Mouse (Mus musculus): ENCODE data around the gene Clock. TPM values are rescaled to one million over a fixed set of nuclear protein-coding genes. Genes with fewer than 3 reads are reported as not detected.

Clock gene
- 10 to 100 TPM; 54.5 to 56.3 TPM for total RNA-seq (2021)

- DNase-seq (ENCODE audit: low spot score in 2 of 2) = peak; percentile 92 to 93
- intact Hi-C loops (cut with DNase I) = loop anchor here (2.0 to 10.0 kb wide), 4 partner anchors 110 to 430 kb away; partner anchors contain the start of gene Srd5a3
Observed at GRCm38 (mm10) chr5:76304452-76305341, at the start of gene Clock. Gene Clock, minus strand, starts transcription at chr5:76304792.

- peak in 1 of 2 experiments; percentile 4 for DNase-seq (ENCODE audit: low spot score in 2 of 2)
- intact Hi-C loops (cut with DNase I) = no loop called here
Observed at GRCm38 (mm10) chr5:76351953-76352611, 47.5 kb upstream of the Clock start.

- intact Hi-C loops (cut with DNase I) = no loop called here
- no peak for DNase-seq (ENCODE audit: low spot score in 2 of 2)
Observed at GRCm38 (mm10) chr5:76351537-76351936, 46.9 kb upstream of the Clock start.

GRCm38 (mm10) chr5:76346137-76346536 is 41.5 kb upstream of the Clock start:
- intact Hi-C loops (cut with DNase I) = no loop called here
- peak in 1 of 2 experiments; percentile 69 for DNase-seq (ENCODE audit: low spot score in 2 of 2)

GRCm38 (mm10) chr5:76340931-76341330 is 36.3 kb upstream of the Clock start:
- no peak for DNase-seq (ENCODE audit: low spot score in 2 of 2)
- intact Hi-C loops (cut with DNase I) = no loop called here

GRCm38 (mm10) chr5:76337100-76337499 is 32.5 kb upstream of the Clock start:
- no peak for DNase-seq (ENCODE audit: low spot score in 2 of 2)
- intact Hi-C loops (cut with DNase I) = no loop called here

- intact Hi-C loops (cut with DNase I) = no loop called here
- no peak for DNase-seq (ENCODE audit: low spot score in 2 of 2)
Observed at GRCm38 (mm10) chr5:76333833-76334232, 29.2 kb upstream of the Clock start.

- intact Hi-C loops (cut with DNase I) = no loop called here
- no peak for DNase-seq (ENCODE audit: low spot score in 2 of 2)
Observed at GRCm38 (mm10) chr5:76330953-76331352, 26.4 kb upstream of the Clock start, which contains the start of gene Pdcl2. Gene Pdcl2, minus strand, starts transcription at chr5:76331156.

GRCm38 (mm10) chr5:76327296-76327695 is 22.7 kb upstream of the Clock start:
- no peak for DNase-seq (ENCODE audit: low spot score in 2 of 2)
- intact Hi-C loops (cut with DNase I) = no loop called here

- DNase-seq (ENCODE audit: low spot score in 2 of 2) = peak in 1 of 2 experiments; percentile 68
- intact Hi-C loops (cut with DNase I) = no loop called here
Observed at GRCm38 (mm10) chr5:76325113-76325512, 20.5 kb upstream of the Clock start.

- no peak for DNase-seq (ENCODE audit: low spot score in 2 of 2)
- intact Hi-C loops (cut with DNase I) = no loop called here
Observed at GRCm38 (mm10) chr5:76321249-76322196, 16.9 kb upstream of the Clock start.

- intact Hi-C loops (cut with DNase I) = loop anchor here (10.0 kb wide), 2 partner anchors 237 to 433 kb away; no protein-coding TSS in a partner anchor
- DNase-seq (ENCODE audit: low spot score in 2 of 2) = no peak
Observed at GRCm38 (mm10) chr5:76308206-76308605, 3.6 kb upstream of the Clock start.

GRCm38 (mm10) chr5:76306261-76306660 is 1.7 kb upstream of the Clock start:
- DNase-seq (ENCODE audit: low spot score in 2 of 2) = no peak
- intact Hi-C loops (cut with DNase I) = loop anchor here (10.0 kb wide), 2 partner anchors 239 to 431 kb away; no protein-coding TSS in a partner anchor

- intact Hi-C loops (cut with DNase I) = loop anchor here (2.0 to 10.0 kb wide), 3 partner anchors 109 to 431 kb away; no protein-coding TSS in a partner anchor
- DNase-seq (ENCODE audit: low spot score in 2 of 2) = no peak
Observed at GRCm38 (mm10) chr5:76305616-76306015, 1.0 kb upstream of the Clock start.

GRCm38 (mm10) chr5:76303745-76304451 is 694 bp downstream of the Clock start:
- intact Hi-C loops (cut with DNase I) = loop anchor here (2.0 to 10.0 kb wide), 4 partner anchors 111 to 429 kb away; partner anchors contain the start of gene Srd5a3
- peak; percentile 60 to 63 for DNase-seq (ENCODE audit: low spot score in 2 of 2)

- intact Hi-C loops (cut with DNase I) = loop anchor here (5.0 to 10.0 kb wide), 3 partner anchors 161 to 429 kb away; partner anchors contain the start of gene Srd5a3
- peak in 1 of 2 experiments; percentile 25 for DNase-seq (ENCODE audit: low spot score in 2 of 2)
Observed at GRCm38 (mm10) chr5:76303379-76303744, 1.2 kb downstream of the Clock start.

- intact Hi-C loops (cut with DNase I) = loop anchor here (5.0 to 10.0 kb wide), 3 partner anchors 160 to 427 kb away; partner anchors contain the start of gene Srd5a3
- no peak for DNase-seq (ENCODE audit: low spot score in 2 of 2)
Observed at GRCm38 (mm10) chr5:76302009-76302408, 2.6 kb downstream of the Clock start.

- intact Hi-C loops (cut with DNase I) = no loop called here
Observed at GRCm38 (mm10) chr5:76289234-76289691, 15.3 kb downstream of the Clock start.

More at GRCm38 (mm10) chr5:76289234-76289691, 15.3 kb downstream of the Clock start:
- DNase-seq (ENCODE audit: low spot score in 2 of 2) = no peak

All from left cerebral cortex, postnatal 25 days (tissue).